Mouse (Mus musculus): ENCODE data around the gene Rcor2. TPM values are rescaled to one million over a fixed set of nuclear protein-coding genes. Genes with fewer than 3 reads are reported as not detected.

Gene Rcor2
- total RNA-seq, 2 experiments from 2014 or later, result 12.9 to 26.0 TPM

DNA sequence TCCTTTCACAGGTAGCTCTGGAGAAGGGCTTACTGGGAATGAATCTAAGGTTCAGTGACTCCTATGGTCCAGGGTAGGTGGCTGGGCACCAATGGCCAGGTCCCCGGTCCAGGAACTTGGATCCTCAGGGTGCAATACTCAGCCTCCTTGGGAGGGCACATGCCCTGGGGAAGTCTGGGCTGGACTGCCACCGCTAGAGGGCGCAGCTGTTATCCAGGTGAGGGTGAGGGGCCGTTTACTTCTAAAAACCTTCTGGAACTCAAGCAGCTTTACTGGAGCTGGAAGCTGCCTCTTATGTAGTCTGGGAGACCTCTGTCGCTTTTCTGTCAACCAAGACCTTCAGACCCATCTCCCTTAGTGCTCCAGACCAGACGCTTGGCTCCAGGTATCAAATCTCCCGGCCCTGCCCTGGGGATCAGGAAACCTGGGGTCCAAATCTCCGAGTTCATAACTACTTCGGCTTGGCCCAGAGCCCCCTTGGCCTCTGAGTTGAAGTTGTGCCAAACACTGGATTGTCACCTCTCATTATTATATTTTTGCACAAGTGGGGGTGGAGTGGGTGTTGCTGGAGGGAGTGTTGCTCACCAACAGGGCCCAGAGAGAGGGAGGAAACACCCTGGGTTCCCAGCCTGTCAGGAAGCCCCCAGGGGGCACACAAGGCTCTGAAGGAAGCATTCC lies 2.9 kb upstream of the Rcor2 start:
- DNase-seq, result peak; percentile 83 to 91
- intact Hi-C loops (cut with DNase I), result loop anchor here (2.0 kb wide), 1 partner anchor 77 kb away; the partner anchor contains the start of gene Mark2

DNA sequence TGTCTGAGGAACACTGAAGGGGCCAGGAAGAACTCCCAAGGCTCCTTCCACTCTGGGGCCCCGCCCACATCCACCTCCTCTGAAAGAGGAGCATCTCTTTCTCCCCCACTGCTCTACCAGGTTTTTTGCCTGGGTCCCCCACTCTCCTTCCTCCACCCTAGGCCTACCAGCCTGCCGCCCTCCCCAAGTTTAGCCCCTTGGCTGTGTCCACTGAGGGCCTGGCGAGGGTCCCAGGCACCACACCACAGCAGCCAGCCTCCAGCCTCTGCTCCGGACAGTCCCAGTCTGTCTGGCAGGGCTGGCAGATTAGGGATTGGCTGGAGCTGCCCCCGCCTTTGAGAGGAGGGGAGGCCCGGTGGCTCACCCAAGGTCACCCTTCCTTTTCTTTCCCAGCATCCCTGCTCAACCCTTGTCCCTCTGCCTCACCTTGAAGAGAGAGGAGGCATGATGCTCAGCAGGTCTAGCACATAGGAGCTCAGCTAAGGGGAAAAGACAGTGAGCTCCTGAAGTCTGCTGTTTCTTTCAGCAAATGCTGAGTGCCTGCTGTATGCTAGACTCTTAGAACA lies 2.3 kb upstream of the Rcor2 start:
- intact Hi-C loops (cut with DNase I), result loop anchor here (2.0 kb wide), 1 partner anchor 76 kb away; the partner anchor contains the start of gene Mark2
- peak; percentile 83 to 87 for DNase-seq

DNA sequence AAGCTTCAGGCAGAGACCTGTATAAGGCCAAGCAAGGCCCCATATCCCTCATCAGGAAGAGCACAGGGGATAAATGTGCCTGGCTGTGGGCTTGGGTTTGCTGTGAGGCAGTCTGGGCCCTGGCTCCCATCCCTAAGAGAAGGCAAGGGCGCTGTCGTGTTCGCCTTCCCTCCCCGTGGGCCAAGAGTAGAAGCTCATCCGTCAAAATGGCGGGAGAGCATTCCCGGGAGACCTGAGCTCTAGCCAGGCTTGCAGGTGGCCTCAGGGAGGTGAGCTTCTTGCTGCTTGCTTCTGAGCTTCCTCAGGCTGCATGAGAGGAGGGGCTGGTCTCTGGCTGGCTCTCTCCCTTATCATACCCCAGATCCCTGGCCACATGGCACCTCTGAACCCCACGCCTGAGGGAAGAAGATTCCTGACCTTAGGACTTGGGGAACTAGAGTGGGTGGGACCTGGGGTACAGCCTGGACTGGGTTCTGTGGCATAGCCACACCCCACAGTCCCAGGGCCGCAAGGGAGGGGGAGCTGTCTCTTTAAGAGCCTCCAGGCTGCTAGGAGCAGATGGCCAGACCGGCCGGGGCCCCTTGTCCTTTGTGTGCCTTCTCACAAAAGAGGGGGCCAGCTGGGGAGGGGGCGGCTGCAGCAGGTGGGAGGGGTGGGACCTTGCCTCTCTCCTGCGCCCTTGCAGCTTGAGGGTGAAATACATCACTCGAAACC lies 1.5 kb upstream of the Rcor2 start:
- intact Hi-C loops (cut with DNase I), result loop anchor here (2.0 kb wide), 2 partner anchors 75 to 153 kb away; partner anchors contain the start of gene Mark2
- DNase-seq, result peak; percentile 40 to 59

DNA sequence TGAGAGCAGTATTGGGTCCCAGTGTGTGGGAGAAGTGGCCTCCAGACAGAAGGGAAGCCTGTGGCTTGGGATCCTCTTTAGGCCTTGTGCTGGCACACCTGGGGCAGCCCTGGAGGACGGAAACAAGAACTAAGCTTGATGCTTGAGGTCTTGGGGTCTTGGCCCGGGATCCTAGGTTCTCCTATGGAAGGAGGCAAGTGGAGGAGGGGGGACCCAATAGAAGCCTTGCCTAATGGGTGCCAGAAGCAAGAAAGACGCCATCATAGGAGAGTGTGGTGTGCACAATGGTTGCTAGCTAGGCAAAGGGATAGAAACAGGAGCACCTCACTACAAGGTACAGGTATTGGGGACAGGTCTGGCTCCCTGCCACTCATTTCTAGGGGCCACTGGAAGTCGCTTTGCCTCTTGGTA lies 699 bp upstream of the Rcor2 start:
- peak; percentile 33 to 49 for DNase-seq
- intact Hi-C loops (cut with DNase I), result loop anchor here (2.0 kb wide), 1 partner anchor 152 kb away; no protein-coding TSS in a partner anchor

DNA sequence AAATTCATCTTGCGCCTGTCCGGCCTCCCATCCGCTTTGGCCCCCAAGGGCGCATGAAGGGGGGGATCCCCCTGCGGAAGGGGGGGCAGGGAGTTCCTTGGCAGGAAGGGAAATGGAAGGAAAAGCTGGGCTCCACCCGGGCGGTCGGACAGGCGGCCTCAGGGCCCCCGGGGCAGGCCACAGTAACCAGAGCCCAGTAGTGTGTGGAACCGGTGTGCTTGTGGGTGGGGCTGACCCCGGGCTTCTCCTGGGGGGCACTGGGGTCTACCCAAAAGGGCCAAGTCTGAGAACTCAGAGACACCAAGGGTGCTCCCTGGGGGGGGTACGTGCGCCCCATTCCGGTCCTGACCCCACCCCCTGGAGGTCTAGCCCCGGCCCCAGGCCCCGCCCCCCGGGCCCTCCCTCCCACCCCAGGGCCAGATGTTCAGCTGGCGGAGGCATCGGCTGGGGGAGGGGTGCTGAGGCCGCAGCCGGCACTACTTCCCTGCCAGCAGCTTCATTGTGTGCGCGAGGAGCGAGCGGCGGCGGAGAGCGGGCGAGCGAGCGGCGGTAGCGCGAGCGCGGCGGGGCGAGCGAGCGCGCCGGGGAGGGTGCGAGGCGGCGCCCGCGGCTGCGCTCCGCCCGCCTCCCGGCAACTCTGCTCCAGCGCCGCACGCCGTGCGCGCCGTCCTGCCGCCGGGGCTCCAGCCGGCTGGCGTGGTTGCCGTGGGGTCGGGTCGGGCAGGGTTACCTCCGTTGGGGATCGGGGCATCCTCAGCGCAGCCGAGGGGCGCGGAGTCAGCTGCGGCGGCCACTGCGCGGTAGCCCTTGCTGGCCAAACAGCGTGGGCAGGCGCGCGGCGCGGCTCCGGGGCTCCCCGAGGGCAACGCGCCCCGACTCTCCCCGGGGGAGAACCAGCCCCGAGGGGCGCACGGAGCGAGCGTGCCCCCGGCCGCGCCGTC lies 926 bp downstream of the Rcor2 start:
- DNase-seq, result peak; percentile 90 to 92
- intact Hi-C loops (cut with DNase I), result loop anchor here (2.0 kb wide), 1 partner anchor 151 kb away; no protein-coding TSS in a partner anchor

DNA sequence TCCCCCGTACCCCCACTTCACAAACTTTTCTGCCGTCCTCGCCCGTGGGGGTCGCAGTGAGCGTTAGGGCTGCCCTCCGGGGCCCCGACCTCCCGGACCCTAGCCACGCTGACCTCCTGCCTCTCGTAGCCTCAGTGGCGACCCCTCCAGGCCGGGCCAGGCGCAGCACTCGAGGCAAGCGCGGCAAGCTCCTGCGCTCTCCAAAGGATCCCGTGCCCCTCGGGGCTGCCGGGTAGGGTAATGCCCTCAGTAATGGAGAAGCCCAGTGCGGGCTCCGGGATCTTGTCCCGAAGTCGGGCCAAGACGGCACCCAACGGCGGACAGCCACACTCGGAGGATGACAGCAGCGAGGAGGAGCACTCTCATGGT lies 1.6 kb downstream of the Rcor2 start:
- DNase-seq, result peak; percentile 90 to 91
- intact Hi-C loops (cut with DNase I), result no loop called here

DNA sequence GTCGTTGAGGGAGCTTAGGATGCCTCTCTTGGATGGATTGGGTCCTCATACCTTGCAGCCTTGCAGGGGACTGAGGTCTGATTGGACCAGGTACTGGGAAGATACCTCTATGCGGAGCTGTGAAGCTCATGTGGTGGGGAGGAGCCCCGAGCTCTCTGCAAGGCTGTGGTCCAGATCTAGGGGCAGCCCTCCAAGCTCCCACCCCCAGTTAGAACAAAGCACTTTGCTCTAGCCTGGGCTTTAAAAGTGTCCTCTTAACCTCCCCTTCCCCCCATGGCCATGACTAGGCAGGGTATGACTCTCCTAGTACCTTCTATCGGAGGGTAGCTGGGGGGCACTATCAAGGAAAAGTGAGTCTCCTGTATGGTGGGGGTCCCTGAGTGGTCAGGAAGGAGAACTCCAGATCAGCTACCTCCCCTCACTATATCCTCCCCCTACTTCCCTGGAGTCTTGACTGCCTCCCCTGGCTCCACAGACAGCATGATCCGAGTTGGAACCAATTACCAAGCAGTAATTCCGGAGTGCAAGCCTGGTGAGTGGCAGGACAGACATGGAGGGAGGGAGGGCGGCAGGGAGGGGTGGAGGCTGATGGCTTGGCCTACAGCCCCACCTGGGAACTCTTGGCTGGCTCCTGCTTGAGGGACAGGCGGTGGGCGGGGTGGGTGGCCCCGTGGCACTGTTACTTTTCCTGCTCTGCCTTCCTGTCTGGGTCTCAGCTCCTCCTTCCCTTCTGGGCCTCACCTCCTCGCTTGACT lies 2.3 kb downstream of the Rcor2 start:
- intact Hi-C loops (cut with DNase I), result no loop called here
- DNase-seq, result peak; percentile 57 to 70

DNA sequence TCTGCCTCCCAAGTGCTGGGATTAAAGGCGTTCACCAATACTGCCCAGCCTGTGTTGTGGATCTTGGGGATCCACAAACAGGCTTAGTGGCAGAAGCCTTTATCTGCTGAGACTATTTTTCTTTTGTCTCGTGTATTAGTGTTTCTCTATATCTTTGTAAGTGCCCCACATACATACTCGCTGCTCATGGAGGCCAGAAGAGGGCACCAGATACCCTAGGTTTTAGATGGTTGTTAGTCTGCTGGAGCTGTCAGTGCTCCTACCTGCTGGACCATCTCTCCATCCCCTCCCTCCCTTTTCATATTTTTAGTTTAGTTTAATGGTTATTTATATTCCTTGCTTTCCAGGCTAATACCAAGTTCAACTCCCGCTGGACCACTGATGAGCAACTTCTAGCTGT lies 6.4 kb downstream of the Rcor2 start:
- DNase-seq, result no peak
- intact Hi-C loops (cut with DNase I), result no loop called here

DNA sequence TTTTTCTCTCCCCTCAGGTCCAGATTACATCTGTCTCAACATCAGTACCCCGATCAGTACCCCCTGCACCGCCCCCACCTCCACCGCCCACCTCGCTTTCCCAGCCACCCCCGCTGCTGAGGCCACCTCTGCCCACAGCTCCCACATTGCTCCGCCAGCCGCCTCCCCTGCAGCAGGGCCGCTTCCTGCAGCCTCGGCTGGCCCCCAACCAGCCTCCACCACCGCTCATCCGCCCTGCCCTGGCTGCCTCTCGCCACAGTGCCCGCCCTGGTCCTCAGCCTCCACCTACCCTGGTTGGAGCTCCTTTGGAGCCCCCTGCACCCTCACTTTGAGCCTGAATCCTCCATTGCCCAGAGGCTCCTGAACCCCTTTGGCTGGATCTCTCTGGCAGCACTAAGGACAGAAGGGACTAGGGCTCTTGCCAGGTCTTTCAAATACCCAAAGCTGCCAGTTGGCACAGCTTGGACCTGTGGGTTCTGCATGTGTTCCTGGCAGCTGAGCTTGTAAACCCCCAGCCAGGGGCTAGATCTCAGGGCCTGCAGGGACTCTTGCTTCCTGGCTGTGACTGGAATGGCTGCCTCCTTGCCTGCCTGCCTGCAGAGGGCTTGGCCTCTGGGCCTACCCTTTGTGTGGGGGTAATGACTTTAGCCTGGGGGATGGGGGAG lies 7.3 kb downstream of the Rcor2 start:
- intact Hi-C loops (cut with DNase I), result no loop called here
- peak; percentile 64 to 68 for DNase-seq

DNA sequence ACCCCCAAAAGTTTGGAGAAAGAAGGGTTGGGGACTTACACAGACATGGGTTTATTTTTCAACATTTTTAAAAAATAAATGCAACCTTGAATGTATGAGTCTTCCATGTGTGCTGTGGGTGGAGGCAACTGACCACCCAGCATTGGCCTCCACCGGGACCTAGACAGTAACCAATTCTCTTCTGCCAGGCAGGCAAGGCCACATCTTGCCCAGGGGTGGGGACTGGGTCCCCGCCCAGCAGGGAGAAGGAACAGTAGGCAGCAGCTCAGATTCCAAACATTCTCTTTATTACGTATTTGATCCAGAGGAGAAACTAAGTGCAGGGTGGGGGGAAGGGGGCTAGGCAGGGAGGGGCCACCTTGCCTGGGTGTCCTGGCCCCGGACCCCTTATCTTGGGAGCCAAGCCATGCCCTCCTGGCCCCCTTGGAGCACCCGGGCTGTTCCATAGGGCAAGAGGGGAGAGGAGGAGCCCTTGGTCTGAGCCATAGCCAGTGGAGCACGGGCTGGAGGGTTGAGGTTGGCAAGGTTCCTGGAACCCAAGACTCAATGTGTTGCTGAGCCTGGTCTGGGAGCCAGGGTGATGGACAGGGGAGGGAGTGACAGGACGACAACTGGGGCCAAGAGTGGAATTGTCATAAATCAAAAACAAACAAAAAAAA lies 8.1 kb downstream of the Rcor2 start:
- intact Hi-C loops (cut with DNase I), result no loop called here
- peak in 1 of 2 experiments; percentile 43 for DNase-seq

DNA sequence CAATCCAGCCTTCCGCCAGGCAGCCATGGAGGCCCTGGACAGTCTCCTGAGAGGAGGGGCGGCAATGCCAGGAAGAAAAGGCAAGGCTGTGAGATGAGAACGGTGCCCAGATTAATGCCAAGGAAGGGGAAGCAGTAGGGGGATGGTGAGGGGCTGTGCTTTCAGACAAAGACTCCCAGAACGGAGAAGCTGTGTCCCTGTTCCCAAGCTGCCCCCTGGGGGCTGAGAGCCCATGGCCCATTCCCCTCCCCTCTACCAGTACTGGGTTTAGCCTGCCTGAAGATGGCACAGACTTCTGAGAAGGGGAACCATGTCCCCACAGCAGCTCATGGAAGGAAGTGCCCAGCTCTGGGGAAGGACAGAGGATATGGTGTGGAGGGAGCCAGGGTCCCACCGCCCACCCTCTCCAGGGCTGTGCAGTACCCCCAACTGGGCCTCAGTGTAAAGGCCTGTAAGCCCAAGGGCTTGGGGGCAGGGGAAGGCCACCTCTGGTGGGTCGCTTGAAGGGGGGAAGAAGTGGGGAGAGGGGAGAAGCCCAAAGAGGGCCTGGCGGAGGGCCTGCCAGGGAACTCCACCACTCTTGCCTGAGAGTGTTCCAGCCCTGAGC lies 9.0 kb downstream of the Rcor2 start:
- DNase-seq, result no peak
- intact Hi-C loops (cut with DNase I), result no loop called here

DNA sequence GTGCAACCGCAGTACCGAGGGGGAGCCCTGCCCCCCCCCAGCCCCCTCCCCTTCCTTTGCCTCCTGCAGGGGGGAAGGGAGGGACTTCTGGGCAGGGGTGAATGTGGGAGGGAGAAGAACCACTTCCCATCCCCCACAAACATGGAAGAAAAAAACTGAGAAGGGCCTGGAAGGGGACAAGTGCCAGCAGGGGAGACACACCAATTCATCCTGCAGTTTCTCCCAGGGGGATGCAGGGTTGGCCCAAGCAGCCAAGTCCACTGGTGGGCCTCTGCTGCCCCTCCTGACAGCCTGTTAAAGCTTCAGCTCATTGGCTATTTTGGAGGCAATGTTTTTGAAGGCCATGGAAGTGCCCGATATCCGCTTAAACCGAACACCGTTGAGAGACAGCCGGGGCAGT lies 9.7 kb downstream of the Rcor2 start:
- no peak for DNase-seq
- intact Hi-C loops (cut with DNase I), result no loop called here

DNA sequence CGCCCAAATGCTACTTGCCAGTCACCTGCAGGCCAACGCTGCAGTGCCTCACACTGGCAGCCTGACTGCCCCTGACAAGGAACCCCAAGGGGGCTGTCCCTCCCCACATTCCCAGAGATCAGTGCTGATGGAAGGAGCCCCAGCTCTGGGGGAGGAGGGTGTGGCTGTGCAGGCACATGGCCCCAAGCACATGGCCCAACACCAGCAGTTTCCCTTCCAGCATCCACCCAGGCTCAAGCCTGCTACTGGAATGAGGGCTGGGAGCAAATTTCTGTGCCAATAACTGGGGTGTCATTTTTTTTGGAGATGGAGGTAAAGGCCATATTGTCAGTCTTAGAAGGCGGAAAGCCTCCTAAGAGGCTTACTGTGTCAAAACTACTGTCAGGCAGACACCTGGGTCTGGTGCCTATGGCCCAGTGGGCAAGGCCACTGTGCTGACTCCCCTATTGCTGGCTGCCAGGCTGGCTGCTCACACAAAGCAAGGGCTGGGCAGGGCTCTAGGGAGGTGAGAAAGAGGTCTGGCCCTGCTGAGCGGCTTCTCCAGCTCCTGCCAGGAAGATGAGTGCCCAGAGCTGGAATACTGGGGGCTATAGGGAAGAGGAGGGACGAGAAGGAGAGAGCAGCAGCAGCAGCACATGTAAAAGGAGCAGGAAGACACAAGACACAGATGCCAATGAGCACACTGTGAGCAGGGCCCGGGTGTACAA lies 11.2 kb downstream of the Rcor2 start:
- peak in 1 of 2 experiments; percentile 32 for DNase-seq
- intact Hi-C loops (cut with DNase I), result loop anchor here (2.0 kb wide), 1 partner anchor 66 kb away; no protein-coding TSS in a partner anchor

DNA sequence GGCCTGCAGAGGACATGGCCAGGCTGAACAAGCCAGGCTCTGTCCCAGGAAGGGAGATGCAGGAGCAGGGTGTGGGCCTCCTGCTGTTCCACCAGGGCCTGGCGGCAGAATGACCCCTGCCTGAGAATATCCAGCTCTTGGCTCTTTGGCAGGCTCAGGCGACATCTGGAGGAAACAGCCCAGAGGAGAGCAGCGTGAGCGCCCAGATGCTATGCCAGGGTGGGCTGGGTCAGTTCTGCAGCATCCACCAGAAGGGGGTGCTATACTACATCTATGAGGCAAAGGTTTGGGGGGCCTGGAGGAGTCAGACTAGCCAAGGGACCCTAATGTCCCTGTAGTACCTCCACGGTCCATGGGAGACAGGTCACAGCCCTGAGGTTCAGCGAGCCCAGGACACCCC lies 12.0 kb downstream of the Rcor2 start:
- DNase-seq, result peak; percentile 74 to 84
- intact Hi-C loops (cut with DNase I), result loop anchor here (2.0 kb wide), 1 partner anchor 66 kb away; no protein-coding TSS in a partner anchor

DNA sequence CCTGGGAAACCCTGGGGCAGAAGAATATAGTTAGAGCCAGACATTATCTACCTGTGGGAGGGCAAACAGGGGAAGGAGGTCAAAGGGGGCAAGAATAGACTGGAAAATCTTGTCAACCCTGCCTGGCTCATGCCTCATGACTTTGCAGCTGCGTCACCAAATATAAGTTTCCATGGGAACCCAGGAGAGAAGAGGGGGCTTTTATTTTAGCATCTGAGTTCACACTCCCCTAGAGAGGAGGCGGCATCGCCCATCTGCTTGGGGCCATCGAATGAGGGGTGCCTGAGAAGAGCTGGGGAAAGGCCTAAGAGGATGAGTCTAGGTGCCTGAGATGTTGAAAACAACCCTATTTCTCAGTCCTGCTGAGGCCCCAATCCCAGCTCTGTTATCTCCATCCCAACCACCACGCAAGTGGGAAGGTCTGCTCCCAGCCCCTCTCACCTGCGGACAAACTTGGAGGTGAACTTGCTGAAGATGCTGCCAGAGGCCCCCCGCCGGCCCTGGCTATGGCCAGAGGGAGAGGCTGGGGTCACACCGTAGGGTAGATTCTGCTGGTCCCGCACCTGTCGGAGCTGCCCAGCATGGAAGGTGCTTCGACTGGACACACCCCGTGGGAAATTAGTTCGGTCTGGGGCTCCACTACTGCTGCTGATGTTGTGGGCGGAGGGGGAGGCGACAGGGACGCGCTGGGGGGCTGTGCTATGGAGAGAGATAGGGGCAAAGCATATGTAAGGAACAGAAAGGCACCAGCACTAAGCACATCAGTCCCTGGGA lies 13.6 kb downstream of the Rcor2 start:
- DNase-seq, result no peak
- intact Hi-C loops (cut with DNase I), result no loop called here

DNA sequence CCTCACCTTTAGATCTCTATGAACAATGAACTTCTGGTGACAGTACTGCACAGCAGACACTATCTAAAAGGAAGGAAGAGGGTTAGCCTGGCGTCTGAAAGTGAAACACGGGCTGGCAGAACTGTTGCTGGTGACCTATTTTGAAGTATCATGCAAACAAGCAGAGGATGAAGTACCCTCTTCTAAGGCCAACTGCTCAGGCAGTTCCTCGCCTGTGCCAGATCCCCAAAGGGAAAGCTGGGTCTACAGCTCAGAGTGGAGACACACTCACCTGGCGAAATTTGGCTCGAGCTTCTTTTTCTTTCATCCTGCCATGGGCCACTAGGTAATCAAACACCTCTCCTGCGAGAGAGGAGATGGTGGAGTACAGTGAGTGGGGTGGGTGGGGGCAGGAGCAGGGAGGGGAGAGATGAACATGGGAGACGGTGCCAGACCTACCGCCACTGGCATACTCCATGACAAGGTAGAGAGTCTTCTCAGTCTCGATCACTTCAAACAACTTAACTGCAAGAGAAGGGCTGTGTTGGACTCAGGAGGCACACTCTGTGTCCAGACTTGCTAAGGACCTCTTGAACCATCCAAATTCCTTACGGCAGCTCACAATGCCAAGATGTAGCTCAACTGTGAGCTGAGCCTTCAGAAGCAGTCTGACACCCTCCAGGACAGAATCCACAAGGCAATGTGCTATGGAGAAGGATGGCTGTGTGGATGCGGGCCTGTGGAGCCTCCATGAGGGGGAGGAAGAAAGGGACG lies 19.6 kb downstream of the Rcor2 start:
- DNase-seq, result no peak
- intact Hi-C loops (cut with DNase I), result no loop called here
